Mouse (Mus musculus) CH12.LX (cell line): Measurements from ENCODE around the gene Tspan12. TPM values are rescaled to one million over a fixed set of nuclear protein-coding genes. Genes with fewer than 3 reads are reported as not detected.
A peak's percentile ranks its signal among the peaks of the same experiment; 100 is the strongest.

ENCODE experiments used
- DNase-seq: peaks from one replicate; pipeline ENCODE4 v3.0.0-alpha.2; 2013; ENCODE audit errors: extremely low read depth
- H3K27ac ChIP-seq: 2 replicates; pipeline ENCODE4 v1.5.1; 2012; ENCODE audit warnings: low read depth, mild to moderate bottlenecking, control low read depth, moderate library complexity; ENCODE audit not compliant: insufficient read depth
- H3K27me3 ChIP-seq: replicated peaks from 2 replicates; pipeline ENCODE3; 2012; ENCODE audit warnings: inconsistent platforms
- H3K36me3 ChIP-seq, 2 experiments: replicated peaks in 1 of 2; 2 replicates each; pipeline versions ENCODE3 to v1.6.1; 2012; ENCODE audit warnings: inconsistent platforms in 1 of 2, low read length in 1 of 2, mild to moderate bottlenecking in 1 of 2, mixed read lengths in 1 of 2, moderate library complexity in 1 of 2; ENCODE audit not compliant: control insufficient read depth in 1 of 2, insufficient read depth in 1 of 2
- H3K4me1 ChIP-seq, 2 experiments: 2 replicates each; pipeline ENCODE4 v1.6.1; 2012; ENCODE audit warnings: inconsistent platforms in 1 of 2, moderate library complexity in 1 of 2; ENCODE audit not compliant: insufficient read depth in 2 of 2, control insufficient read depth in 1 of 2
- H3K4me2 ChIP-seq: 2 replicates; pipeline ENCODE4 v1.6.1; 2012; ENCODE audit warnings: low read depth, mild to moderate bottlenecking, control low read depth; ENCODE audit not compliant: poor library complexity, insufficient read depth, severe bottlenecking
- H3K4me3 ChIP-seq, 3 experiments: fragments of 150-350 bp in 1 of 3; sonication (generic) in 1 of 3; replicated peaks in 1 of 3; 2 replicates each; pipeline versions ENCODE3 to v1.5.1; 2011 to 2012; ENCODE audit warnings: low read depth in 2 of 3, low read length in 2 of 3, mild to moderate bottlenecking in 2 of 3, moderate library complexity in 2 of 3, control low read depth in 1 of 3, improper control_type of control experiment in 1 of 3, inconsistent platforms in 1 of 3, mixed read lengths in 1 of 3; ENCODE audit not compliant: poor library complexity in 1 of 3
- H3K79me2 ChIP-seq: replicated peaks from 2 replicates; pipeline ENCODE4 v1.6.1; 2012; ENCODE audit warnings: mild to moderate bottlenecking, moderate library complexity; ENCODE audit not compliant: control insufficient read depth, poor library complexity, insufficient read depth, severe bottlenecking; ENCODE audit errors: extremely low read depth
- H3K9ac ChIP-seq: 2 replicates; pipeline ENCODE4 v1.6.1; 2012; ENCODE audit warnings: low read depth, mild to moderate bottlenecking, control low read depth, moderate library complexity; ENCODE audit not compliant: insufficient read depth
- H3K9me3 ChIP-seq: replicated peaks from 2 replicates; pipeline ENCODE3; 2012; ENCODE audit warnings: low read length, inconsistent platforms, mixed read lengths
- EP300 ChIP-seq: IDR thresholded peaks from 2 replicates; pipeline ENCODE4 v1.6.1; 2011; ENCODE audit warnings: low read length, improper control_type of control experiment
- KAT2A ChIP-seq: IDR thresholded peaks from 2 replicates; pipeline ENCODE4 v1.6.1; 2012; ENCODE audit warnings: low read length, improper control_type of control experiment, inconsistent platforms; ENCODE audit not compliant: insufficient replicate concordance
- NELFE ChIP-seq: IDR thresholded peaks from 2 replicates; pipeline ENCODE4 v1.6.1; 2011; ENCODE audit warnings: low read depth, low read length, improper control_type of control experiment
- NRF1 ChIP-seq: IDR thresholded peaks from 2 replicates; pipeline ENCODE4 v1.6.1; 2014; ENCODE audit warnings: low read depth, mild to moderate bottlenecking, inconsistent platforms, low read length, improper control_type of control experiment, moderate library complexity
- POLR2A ChIP-seq: IDR thresholded peaks from 2 replicates; pipeline ENCODE4 v1.6.1; 2011; ENCODE audit warnings: low read depth, mild to moderate bottlenecking, improper control_type of control experiment, low read length
- RCOR1 ChIP-seq: conservative IDR thresholded peaks from 2 replicates; pipeline ENCODE4 v1.6.1; 2012; ENCODE audit warnings: low read depth, mild to moderate bottlenecking, inconsistent platforms, low read length, improper control_type of control experiment
- TCF12 ChIP-seq: IDR thresholded peaks from 2 replicates; pipeline ENCODE4 v1.6.1; 2014; ENCODE audit warnings: low read depth, mild to moderate bottlenecking, inconsistent platforms, low read length, improper control_type of control experiment
- USF1 ChIP-seq: IDR thresholded peaks from 2 replicates; pipeline ENCODE4 v1.6.1; 2014; ENCODE audit warnings: low read depth, mild to moderate bottlenecking, inconsistent platforms, low read length, improper control_type of control experiment
- USF2 ChIP-seq: conservative IDR thresholded peaks from 2 replicates; pipeline ENCODE4 v1.6.1; 2011; ENCODE audit warnings: low read depth, low read length, improper control_type of control experiment
- ZKSCAN1 ChIP-seq: IDR thresholded peaks from 2 replicates; pipeline ENCODE4 v1.6.1; 2012; ENCODE audit warnings: low read depth, inconsistent platforms, low read length, improper control_type of control experiment, borderline replicate concordance
- dilution Hi-C: fragments of 300-500 bp; cut with MboI; formaldehyde crosslinking; loops from 2 replicates; pipeline ENCODE4 v1.14.3; 2020; ENCODE audit warnings: low sequenced_read_pairs; ENCODE audit not compliant: extremely low pct_unique_long_range_greater_than_20kb, extremely low pct_ligation_motif_present
- in situ Hi-C: fragments of 300-500 bp; cut with MboI; formaldehyde crosslinking; loops from 3 replicates; pipeline ENCODE4 v1.14.3; 2019; ENCODE audit warnings: low sequenced_read_pairs, low pct_ligation_motif_present, low pct_unique_long_range_greater_than_20kb, mixed read lengths
- polyA plus RNA-seq: library from polyadenylated mRNA; unstranded; fragments of >175 nt; gene quantifications from 2 replicates; pipeline ENCODE4 v1.2.1, GENCODE M21; 2012; ENCODE audit warnings: low read depth; ENCODE audit not compliant: insufficient read length
- total RNA-seq, 2 experiments: library from RNA; depleted of rRNA; stranded (reverse); fragments of 300-350 nt in 1 of 2; fragments of >200 nt in 1 of 2; gene quantifications; 2 replicates each; pipeline ENCODE4 v1.2.3; 2012 to 2014

Tspan12 gene
- total and polyA plus RNA-seq, 3 experiments: not detected

- Histone ChIP-seq H3K4me2 (0 out of 2 replicates have a peak overlapping the region, but pooled peaks have one; percentile 4), H3K9me3 (no peaks in the 10 kb centered on the region), H3K27ac (no peak overlapping the region), H3K4me3 (no peak overlapping the region), H3K79me2 (no peaks in the 10 kb centered on the region), H3K27me3 (no peaks in the 10 kb centered on the region)
- no peak for DNase-seq
- in situ Hi-C loops (no loop called here), dilution Hi-C loops (no loop called here)
- TF ChIP-seq POLR2A (no peak), NRF1 (no peak), EP300 (no peak), ZKSCAN1 (no peak), NELFE (no peak), RCOR1 (no peak), TCF12 (no peak), KAT2A (no peak), USF1 (no peak), USF2 (no peak)
- TF ChIP-seq, all 38 proteins: peak for 0
- no peaks in the 10 kb centered on the region for H3K4me1 ChIP-seq
- no peaks in the 10 kb centered on the region for H3K36me3 ChIP-seq
- no peak overlapping the region for H3K9ac ChIP-seq
These were observed 130.1 kb downstream of the Tspan12 start for GRCm38 (mm10) chr6:21722238-21722637.

Other genes starting within 250 kb of the Tspan12 start
- gene Ing3, start 97.1 kb upstream of the Tspan12 start, total RNA-seq (2012; rRNA removed): 14.5 and 20.2 TPM in 2 replicates
- gene Ing3, start 97.1 kb upstream of the Tspan12 start, total RNA-seq (2014; rRNA removed): 34.3 and 45.6 TPM in 2 replicates
- 21.9 and 27.4 TPM in 2 replicates for gene Ing3, start 97.1 kb upstream of the Tspan12 start, polyA plus RNA-seq
- gene Cped1, start 133.4 kb upstream of the Tspan12 start, total RNA-seq (2012; rRNA removed): 4.7 and 6.8 TPM in 2 replicates
- gene Cped1, start 133.4 kb upstream of the Tspan12 start, total RNA-seq (2014; rRNA removed): 0.46 and 0.51 TPM in 2 replicates
- 1.1 TPM in 2 replicates for gene Cped1, start 133.4 kb upstream of the Tspan12 start, polyA plus RNA-seq